Comparison of ENCODE assay signal across 8 mouse cellular contexts in genomic region chr6:40303379-40303778, GRCm38 (mm10). TPM values are rescaled to one million over a fixed set of nuclear protein-coding genes. Genes with fewer than 3 reads are reported as not detected.
DNase-seq lines count a peak whose midpoint lies in the region; ATAC-seq lines count a peak whose summit lies in the region.

No protein-coding gene starts in this region.

- H3K4me2 ChIP-seq in forebrain, embryonic 11.5 days (ENCODE audit: low read depth, low read length, severe bottlenecking): no peak overlapping the region
- H3K4me2 ChIP-seq in midbrain, embryonic 15.5 days: no peak overlapping the region

- no peak overlapping the region for H3K9ac ChIP-seq in forebrain, embryonic 11.5 days (ENCODE audit: low read length)
- no peak overlapping the region for H3K9ac ChIP-seq in midbrain, embryonic 15.5 days

- no peaks in the 10 kb centered on the region for H3K27me3 ChIP-seq in forebrain, embryonic 11.5 days (ENCODE audit: control insufficient read depth, insufficient read depth, low read length)
- no peaks in the 10 kb centered on the region for H3K27me3 ChIP-seq in forebrain, embryonic 10.5 days (ENCODE audit: poor library complexity, severe bottlenecking)
- H3K27me3 ChIP-seq in midbrain, embryonic 15.5 days (replicated peaks): no peaks in the 10 kb centered on the region

- no peaks in the 10 kb centered on the region for H3K9me3 ChIP-seq in forebrain, embryonic 11.5 days (ENCODE audit: control insufficient read depth, low read length)
- no peaks in the 10 kb centered on the region for H3K9me3 ChIP-seq in forebrain, embryonic 10.5 days
- H3K9me3 ChIP-seq in midbrain, embryonic 15.5 days: no peaks in the 10 kb centered on the region

- H3K27ac ChIP-seq in forebrain, embryonic 11.5 days (ENCODE audit: low read depth, low read length): no peak overlapping the region
- H3K27ac ChIP-seq in forebrain, embryonic 10.5 days: no peak overlapping the region
- H3K27ac ChIP-seq in midbrain, embryonic 15.5 days: no peak overlapping the region

- no peak overlapping the region for H3K4me3 ChIP-seq in forebrain, embryonic 11.5 days (ENCODE audit: low read depth, low read length)
- H3K4me3 ChIP-seq in forebrain, embryonic 10.5 days: no peak overlapping the region
- no peak overlapping the region for H3K4me3 ChIP-seq in midbrain, embryonic 15.5 days

- DNase-seq in forebrain, embryonic 11.5 days (ENCODE audit: low spot score): peak; percentile 54
- DNase-seq in forebrain, embryonic 10.5 days (ENCODE audit: extremely low spot score, low spot score): no peak
- DNase-seq in Muller cell, postnatal 12 days (ENCODE audit: inconsistent ontology term): peak; percentile 16
- peak; percentile 69 to 81 for DNase-seq in cerebellum, postnatal 36 days
- peak; percentile 23 for DNase-seq in gastrocnemius, postnatal 14 days
- DNase-seq in layer of hippocampus, postnatal 10 days (ENCODE audit: low spot score in 2 of 2): peak; percentile 78 to 82
- peak; percentile 24 for DNase-seq in thymus, postnatal 14 days

- ATAC-seq in forebrain, embryonic 11.5 days (replicated peaks; ENCODE audit: low FRiP score): no peak
- ATAC-seq in midbrain, embryonic 15.5 days (replicated peaks): peak; percentile 86

- no peaks in the 10 kb centered on the region for H3K36me3 ChIP-seq in forebrain, embryonic 11.5 days (ENCODE audit: control insufficient read depth, insufficient read depth, low read length)
- H3K36me3 ChIP-seq in forebrain, embryonic 10.5 days (replicated peaks): no peaks in the 10 kb centered on the region
- H3K36me3 ChIP-seq in midbrain, embryonic 15.5 days (replicated peaks): no peaks in the 10 kb centered on the region

- H3K4me1 ChIP-seq in forebrain, embryonic 11.5 days (replicated peaks; ENCODE audit: control insufficient read depth, insufficient read depth, low read length): no peaks in the 10 kb centered on the region
- H3K4me1 ChIP-seq in forebrain, embryonic 10.5 days: no peaks in the 10 kb centered on the region
- no peaks in the 10 kb centered on the region for H3K4me1 ChIP-seq in midbrain, embryonic 15.5 days

- 22% methylated on average over 6 of the region's 6 CpGs for WGBS in forebrain, embryonic 11.5 days
- WGBS in forebrain, embryonic 10.5 days: 18% methylated on average over 6 of the region's 6 CpGs
- 12% methylated on average over 6 of the region's 6 CpGs for WGBS in midbrain, embryonic 15.5 days

- intact Hi-C loops in gastrocnemius, postnatal 14 days (cut with DNase I; ENCODE audit: low total_unique reads): no loop called here

RNA-seq across cellular contexts. Expression of gene Agk, which starts 21.6 kb away (rescaled TPM):
- polyA plus RNA-seq in forebrain, embryonic 11.5 days (2014; fragmentation: Nextera tagmentation; extraction: Ambion mirVana): 46.2 and 48.7 TPM in 2 replicates
- polyA plus RNA-seq in forebrain, embryonic 10.5 days (2016; fragmentation: Nextera tagmentation; extraction: Ambion mirVana): 46.7 and 50.3 TPM in 2 replicates
- total RNA-seq in gastrocnemius, postnatal 14 days (2021): 10 to 100 TPM; 10.2 to 10.3 TPM
- total RNA-seq in layer of hippocampus, postnatal 10 days (2021): 10 to 100 TPM; 57.1 to 63.5 TPM
- polyA plus RNA-seq in midbrain, embryonic 15.5 days (2015; fragmentation: Nextera tagmentation; extraction: Ambion mirVana): 59.2 and 60.2 TPM in 2 replicates
